Mouse (Mus musculus): Measurements from ENCODE around the gene Lbhd1. TPM values are rescaled to one million over a fixed set of nuclear protein-coding genes. Genes with fewer than 3 reads are reported as not detected.
"Not testable (repeated sequence)": the region's sequence is repeated elsewhere in the genome, so short reads cannot be mapped to it uniquely, and the experiment has no call there.

Gene Lbhd1
- total RNA-seq (2021), result 1 to 10 TPM; 4.4 to 6.7 TPM
- long read RNA-seq, experiment 1, result 0 reads
- long read RNA-seq, experiment 2, result 0 reads

DNA sequence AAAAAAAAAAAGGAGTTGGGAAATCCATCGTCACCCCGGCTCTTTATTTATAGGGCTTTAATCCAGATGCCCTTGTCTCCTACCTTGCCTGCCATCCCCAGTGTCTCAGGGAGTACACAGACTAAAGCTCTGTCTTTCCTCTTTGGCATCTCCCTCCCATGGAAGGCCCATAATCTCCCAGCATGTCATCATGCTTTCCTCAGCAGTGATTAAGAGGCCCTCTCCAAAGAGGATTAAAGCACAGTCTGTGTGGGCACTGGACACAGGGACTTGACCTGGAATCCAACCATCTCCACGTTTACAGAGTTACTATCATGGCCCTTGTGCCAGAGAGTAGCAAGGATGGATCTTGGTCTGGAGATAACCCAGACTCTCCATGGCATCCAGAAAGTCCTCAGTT is at the start of gene Lbhd1, which contains the start of gene Gm49403:
Gene Lbhd1, plus strand, starts transcription at position 117 of the 400 bp plus-strand sequence.
Gene Gm49403, plus strand, starts transcription at position 315 of the 400 bp plus-strand sequence.
- intact Hi-C loops (cut with DNase I; ENCODE audit: low total_unique reads), result no loop called here
- DNase-seq, result no peak

DNA sequence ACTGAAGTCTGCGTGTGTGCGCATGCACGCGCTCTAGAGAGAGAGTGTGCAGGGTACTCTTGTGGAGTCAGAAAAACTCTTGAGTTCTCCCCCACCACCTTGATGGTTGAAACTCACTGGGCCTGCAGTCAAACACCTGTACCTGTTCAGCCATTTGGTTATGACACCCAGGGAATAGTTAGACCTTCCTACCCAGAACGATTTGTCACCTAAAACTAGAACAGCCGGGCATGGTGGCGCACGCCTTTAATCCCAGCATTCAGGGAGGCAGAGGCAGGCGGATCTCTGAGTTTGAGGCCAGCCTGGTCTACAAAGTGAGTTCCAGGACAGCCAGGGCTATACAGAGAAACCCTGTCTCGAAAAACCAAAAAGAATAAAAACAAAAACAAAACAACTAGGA is 47.2 kb upstream of the Lbhd1 start:
- intact Hi-C loops (cut with DNase I; ENCODE audit: low total_unique reads); DNase-seq: not testable (repeated sequence)

DNA sequence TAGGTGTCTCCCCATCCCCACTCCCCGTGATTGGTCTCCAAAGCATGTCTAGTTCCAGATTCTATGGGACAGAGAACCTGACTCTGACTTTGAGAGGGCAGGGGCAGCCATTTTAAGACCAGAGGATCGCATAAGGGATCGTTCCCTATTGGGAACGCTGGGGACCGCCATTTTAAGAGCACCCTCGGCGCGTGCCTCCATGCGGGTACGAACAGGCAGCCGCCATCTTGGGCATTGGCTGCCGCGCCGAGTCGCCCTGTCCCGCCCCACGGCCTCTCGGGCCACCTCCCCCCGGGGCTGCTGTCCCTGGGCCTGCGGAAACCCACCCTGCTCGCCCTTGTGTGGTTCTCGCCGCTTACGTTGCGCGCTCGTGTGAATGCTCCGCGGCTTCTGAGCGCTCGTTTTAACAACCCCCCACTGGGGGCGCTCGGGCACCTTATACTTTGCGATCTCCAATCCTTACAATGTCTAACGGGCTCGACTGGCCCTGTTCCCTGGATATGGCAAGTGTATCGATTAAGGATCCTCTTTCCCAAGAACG is 46.2 kb upstream of the Lbhd1 start, which contains the start of gene Bscl2:
Gene Bscl2, plus strand, starts transcription at position 217 of the 541 bp plus-strand sequence.
- intact Hi-C loops (cut with DNase I; ENCODE audit: low total_unique reads), result no loop called here
- peak; percentile 82 for DNase-seq

DNA sequence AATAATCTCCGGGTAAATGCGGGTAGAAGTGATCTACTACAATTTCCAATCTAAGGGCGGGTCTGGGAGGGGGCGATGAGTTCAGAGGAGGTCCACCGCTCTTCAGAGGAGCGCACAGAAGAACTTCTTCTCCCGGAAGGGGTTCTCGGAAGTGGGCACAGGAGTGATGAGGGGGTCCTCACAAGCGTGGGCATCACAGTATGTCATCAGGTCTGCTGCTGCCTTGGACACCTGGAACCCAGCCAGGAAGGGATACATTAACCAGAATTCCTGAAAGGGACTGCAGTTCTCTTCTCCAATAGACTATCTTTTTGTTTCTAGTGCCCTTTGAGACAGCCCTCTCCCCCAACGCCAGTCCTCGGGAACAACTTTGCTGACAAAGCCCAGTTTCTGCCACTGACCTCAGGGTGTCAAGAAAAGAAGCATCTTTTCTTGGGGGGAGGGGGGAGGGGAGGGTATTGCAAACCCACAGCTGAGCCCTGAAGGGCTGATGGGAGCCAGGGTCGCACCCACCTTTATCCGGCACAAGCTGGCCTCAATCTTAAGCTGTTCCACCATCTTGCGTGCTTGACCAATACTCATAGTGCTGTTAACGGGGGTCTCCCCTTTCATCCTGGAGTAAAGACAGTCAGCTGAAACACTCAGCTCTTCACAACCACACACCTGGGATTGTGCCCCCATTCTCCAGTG is 45.3 kb upstream of the Lbhd1 start:
- DNase-seq, result peak; percentile 38
- intact Hi-C loops (cut with DNase I; ENCODE audit: low total_unique reads), result no loop called here

DNA sequence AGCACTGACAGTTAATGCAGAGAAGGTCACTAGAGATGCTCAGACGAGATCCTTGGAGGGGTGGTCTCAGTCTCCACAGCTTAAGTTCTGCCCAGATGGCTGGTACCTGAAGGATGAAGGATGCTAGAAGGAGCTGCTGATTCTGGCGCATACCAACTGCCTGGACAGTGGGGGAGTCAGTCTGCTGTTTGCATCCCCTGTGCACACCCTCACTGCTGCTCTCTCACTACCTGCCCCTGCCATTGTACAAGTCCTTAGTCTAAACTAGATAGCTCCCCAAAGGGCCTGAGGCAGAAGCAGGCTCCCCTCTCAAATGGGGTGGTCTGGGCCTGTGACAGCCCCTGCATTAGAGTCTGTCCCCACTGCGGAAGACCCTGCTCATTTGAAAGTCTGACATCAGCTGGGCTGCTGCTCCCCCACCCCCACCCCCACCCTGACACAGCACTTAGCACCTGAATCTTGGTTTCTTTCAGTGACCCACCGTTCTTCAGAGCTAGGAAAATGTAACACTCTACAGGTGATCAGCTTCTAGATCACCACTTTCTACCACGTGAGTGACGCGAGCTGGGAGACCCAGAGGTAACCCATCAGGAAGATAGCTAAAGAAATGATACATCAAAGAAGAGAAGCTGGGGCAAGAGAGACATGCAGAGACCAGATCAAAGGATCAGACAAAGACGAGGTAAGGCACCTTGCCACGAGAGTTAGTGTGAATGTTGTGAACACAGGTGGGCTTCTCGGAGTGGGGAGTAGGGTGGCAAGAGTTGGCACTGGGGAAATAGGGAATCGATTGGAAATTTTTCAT is 44.2 kb upstream of the Lbhd1 start, which contains the start of gene Gng3:
Gene Gng3, minus strand, starts transcription at position 92 of the 805 bp plus-strand sequence.
- no peak for DNase-seq
- intact Hi-C loops (cut with DNase I; ENCODE audit: low total_unique reads), result no loop called here

DNA sequence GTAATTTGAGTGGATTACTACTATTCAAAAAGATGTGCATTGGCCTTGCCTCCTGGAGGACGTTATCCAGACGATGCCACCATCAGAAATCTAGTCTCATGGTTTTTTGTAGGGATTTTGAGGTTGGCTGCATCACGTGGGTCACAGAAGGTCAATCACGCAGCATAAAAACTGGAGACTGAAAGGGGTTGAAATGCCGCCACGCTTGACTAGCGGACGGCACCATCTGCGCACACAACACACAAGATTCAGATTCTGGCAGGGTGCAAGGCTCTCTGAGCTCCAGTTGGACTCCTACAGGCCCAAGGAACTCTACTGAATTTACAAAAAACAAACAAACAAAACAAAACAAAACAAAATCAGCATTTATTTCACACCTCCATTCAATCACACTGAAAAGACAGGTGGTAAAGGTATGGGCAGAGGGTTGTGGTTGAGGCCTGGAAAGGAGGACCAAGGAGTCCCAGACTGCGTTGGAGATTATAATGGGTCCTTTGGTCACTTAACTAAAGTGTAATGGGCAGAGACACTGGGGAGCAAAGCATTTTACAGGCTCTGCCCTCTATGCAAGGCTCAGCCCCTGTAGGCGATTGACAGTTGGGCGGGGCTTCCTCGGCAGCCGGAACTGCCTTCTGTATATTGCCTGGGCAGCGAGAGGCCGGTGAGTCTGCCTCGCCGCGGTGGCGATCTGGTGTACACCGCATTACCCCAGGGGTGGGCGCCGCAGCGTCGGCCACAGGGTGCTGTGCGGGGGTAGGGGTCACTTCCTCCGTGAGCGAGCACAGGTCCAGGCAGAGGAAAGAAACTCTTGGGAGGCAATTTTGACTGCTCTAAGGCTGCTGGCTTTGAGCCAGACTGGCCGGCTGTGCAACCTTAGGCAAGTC is 43.4 kb upstream of the Lbhd1 start:
- intact Hi-C loops (cut with DNase I; ENCODE audit: low total_unique reads), result no loop called here
- peak; percentile 76 for DNase-seq

DNA sequence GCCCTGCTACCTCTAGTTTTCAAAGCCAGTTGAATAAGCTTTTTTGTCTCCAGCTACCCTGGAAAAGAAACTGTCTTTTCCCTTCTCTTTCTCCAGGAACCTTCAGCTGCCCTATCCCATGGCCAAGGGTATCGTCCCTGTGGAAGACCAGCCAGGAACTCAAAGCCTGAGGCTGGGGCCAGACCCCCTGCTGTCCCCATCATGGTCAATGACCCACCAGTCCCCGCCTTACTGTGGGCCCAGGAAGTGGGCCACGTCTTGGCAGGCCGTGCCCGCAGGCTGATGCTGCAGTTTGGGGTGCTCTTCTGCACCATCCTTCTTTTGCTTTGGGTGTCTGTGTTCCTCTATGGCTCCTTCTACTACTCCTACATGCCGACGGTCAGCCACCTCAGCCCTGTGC is 42.5 kb upstream of the Lbhd1 start:
- intact Hi-C loops (cut with DNase I; ENCODE audit: low total_unique reads), result no loop called here
- DNase-seq, result no peak

DNA sequence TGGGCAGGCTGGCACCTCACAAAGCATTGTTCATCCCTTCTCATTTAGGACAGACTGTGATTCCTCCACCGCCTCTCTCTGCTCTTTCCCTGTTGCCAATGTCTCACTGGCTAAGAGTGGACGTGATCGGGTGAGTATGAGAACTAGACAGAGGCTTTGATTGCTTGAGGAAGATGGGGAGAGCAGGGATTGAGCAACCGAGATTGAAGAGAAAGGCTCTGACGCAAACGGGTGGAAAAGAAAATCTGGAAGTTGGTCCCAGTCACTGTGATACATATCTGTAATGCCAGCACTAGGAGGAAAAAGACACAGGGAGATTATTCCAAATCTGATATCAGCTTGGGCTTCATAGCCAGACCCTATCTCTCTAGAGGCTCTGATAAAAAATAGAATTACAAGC is 40.6 kb upstream of the Lbhd1 start:
- intact Hi-C loops (cut with DNase I; ENCODE audit: low total_unique reads), result no loop called here
- DNase-seq, result no peak

DNA sequence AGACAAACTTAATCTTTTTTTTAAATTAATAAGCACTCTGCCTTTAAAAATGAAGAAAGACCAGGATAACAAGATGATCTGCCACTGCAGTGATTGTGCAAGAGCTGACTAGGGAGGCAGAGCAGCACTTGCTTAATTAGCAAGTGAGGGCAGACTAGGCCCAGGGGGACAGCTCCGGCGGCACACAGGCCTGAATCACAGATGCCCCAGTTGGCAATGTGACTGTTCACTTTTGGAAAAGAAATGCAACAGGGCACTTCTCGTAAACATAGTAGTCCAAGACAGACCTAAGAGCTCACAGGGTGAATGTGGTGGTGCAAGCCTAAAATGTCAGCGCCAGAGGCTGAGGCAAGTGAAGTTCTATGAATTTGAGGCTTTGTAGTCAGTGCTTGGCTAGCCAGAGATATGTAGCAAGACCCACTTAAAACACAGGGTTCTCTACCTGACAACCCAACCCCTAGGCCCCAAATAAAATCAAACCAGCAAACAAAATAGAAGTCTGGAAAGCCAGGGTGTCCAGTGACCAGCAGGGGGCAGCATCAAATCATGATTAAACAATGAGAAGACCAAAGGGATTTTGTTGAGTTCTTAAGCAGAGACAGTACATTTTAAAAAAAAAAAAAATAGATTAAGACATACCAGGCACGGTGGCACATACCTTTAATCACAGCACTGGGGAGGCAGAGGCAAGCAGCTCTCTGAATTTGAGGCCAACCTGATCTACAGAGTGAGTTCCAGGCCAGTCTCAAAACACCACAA is 39.0 kb upstream of the Lbhd1 start:
- intact Hi-C loops (cut with DNase I; ENCODE audit: low total_unique reads), result loop anchor here (5.0 kb wide), 2 partner anchors 118 to 263 kb away; no protein-coding TSS in a partner anchor
- peak; percentile 76 for DNase-seq

DNA sequence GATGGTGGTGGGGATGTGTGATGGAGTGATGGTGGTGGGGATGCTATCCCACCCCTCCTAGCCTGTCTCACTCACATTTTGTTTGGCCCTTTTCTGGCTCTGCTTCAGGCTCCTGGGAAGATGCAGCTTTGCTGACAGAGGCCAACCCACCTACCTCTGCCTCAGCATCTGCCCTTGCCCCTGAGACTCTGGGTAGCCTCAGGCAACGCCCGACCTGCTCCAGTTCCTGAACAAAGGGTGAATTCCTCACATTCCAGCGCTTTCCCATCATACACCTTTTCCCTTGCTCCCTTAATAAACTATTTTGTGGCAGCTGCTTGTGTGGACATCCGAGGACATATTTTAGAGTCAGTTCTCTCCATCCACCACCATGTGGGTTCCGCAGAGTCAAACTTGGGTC is 35.2 kb upstream of the Lbhd1 start:
- intact Hi-C loops (cut with DNase I; ENCODE audit: low total_unique reads), result loop anchor here (5.0 kb wide), 2 partner anchors 114 to 259 kb away; no protein-coding TSS in a partner anchor
- no peak for DNase-seq

DNA sequence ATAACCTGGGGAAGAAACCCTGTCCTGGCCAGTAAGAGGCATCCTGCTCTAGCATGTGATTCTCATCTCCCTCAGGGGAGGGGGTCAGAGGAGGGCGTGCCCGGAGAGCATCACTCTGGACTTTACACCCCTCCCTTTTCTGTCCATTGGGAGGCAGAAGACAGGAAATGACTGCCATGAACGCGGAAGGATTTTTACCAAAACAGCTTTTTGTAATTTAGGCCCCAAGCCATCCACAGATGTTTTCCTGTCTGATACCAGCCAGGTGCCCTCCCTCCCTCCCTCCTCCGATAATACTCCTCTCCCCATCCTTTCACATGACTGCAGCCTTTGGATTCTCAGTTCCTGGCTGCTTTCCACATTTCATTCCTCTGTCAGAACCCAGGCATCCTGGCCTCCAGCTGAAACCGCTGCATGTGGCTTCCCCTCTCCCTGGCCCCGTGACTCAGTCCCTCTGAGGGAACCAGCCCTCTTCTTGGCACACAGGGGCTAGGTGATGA is 33.1 kb upstream of the Lbhd1 start, which contains the start of gene Lrrn4cl:
Gene Lrrn4cl, plus strand, starts transcription at position 367 of the 500 bp plus-strand sequence.
- intact Hi-C loops (cut with DNase I; ENCODE audit: low total_unique reads), result no loop called here
- DNase-seq, result peak; percentile 71

DNA sequence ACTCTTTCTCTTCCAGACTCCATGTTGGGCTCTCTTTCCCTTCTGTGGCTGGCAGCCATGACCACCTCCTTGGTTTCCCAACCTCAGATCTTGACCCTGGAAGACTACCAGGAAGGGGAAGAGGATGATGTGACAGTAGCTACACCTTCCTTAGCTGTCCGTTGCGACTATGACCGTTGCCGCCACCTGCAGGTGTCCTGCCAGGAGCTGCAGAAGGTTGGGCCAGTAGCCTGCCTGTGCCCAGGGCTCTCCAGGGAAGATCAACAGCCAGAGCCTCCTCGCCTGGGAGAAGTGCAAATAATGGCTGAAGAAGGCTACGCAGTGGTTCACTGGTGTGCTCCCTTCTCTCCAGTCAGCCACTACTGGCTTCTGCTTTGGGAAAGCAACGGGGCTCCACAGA is 31.9 kb upstream of the Lbhd1 start:
- intact Hi-C loops (cut with DNase I; ENCODE audit: low total_unique reads), result no loop called here
- no peak for DNase-seq

DNA sequence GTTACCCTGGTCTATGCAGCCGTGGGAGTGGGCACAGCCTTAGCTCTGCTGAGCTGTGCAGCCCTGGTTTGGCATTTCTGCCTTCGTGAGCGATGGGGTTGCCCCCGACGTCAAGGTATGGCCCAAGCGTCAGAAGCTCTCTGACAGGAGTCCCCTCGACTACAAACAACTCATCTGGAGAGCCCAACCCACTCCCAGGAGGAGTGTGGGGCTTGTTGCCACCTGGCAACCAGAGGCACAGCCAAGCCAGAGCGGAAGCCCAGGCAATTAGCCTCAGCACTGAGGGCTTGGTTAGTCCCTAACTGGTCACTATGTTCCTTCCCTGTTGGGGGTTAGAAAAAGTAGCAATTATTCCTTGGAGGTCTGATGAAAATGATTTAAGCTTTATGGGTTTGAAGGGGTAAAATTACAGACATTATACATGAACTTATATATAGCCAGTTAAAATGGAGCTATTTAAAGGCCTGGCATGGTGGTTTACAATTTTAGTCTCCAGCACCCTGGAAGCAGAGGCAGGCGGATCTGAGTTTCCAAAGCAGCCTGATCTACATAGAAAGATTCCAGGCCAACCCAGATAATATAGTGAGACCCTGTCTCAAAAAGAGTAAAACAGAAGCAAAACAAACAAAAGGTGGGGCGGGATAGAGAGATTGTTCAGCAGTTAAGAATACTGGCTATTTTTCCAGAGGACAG is 31.1 kb upstream of the Lbhd1 start:
- intact Hi-C loops (cut with DNase I; ENCODE audit: low total_unique reads), result no loop called here
- DNase-seq, result peak; percentile 61

DNA sequence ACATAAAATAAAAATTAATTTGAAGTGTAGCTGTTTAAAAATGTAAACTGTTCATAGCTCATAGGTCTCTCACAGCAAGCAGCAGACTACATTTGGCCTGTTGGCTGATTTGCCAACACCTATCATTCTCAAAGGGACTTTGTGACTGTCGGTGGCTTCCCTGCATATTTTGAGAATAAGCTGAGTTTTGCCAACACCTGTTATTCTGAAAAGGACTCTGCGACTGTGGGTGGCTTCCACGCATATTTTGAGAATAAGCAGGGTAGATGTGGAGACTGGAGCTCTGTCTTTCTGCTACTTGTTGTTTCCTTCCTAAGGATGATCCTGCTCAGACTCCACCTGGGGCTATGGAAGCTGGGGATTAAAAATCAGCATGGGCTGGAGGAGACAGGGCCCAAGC is 30.4 kb upstream of the Lbhd1 start:
- intact Hi-C loops (cut with DNase I; ENCODE audit: low total_unique reads), result no loop called here
- DNase-seq, result no peak

DNA sequence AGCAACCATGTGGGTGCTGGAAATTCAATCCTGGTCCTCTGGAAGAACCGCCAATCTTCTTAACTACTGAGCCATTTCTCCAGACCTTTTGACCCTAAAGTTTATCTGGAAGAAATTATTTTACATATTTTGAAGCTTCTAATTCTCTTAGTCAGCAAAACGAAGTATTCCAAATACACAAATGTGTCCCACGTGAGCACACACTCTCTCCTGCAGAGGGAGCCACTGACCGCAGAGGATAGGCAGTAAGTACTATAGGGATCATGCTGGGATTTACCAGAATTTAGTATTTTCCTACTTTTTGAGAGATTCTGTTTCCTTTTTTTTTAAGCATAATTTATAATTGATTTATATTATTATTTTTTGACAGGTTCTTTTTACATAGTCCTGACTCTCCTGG is 25.8 kb upstream of the Lbhd1 start:
- DNase-seq, result peak; percentile 46
- intact Hi-C loops (cut with DNase I; ENCODE audit: low total_unique reads), result no loop called here

DNA sequence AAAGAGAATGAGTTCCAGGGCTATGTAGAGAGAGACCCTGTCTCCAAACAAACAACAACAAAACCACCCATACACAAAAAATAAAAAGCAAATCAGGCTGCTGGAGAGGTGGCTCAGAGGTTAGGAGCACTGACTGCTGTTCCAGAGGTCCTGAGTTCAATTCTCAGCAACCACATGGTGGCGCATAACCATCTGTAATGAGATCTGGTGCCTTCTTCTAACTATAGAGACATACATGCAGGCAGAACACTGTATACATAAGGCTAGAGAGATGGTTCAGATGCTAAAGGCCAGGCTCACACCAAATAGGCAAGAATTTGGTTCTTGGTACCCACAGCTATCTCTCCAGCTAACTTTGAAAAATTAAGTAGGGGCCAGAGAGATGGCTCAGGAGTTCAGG is 24.5 kb upstream of the Lbhd1 start:
- intact Hi-C loops (cut with DNase I; ENCODE audit: low total_unique reads), result no loop called here
- DNase-seq, result no peak

DNA sequence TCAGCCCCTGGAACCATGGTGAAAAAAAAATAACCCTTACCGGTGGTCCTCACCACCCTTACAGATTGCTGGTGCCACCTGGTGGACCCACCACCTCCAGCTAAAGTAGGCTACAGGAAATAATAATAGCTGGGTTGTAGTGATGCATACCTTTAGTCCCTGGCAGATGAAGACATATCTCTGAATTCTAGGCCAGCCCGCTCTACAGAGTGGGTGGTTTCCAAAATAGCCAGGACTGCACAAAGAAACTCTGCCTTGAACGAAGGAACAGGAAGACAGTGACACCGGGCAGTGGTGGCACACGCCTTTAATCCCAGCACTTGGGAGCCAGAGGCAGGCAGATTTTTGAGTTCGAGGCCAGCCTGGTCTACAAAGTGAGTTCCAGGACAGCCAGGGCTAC is 19.3 kb upstream of the Lbhd1 start:
- intact Hi-C loops (cut with DNase I; ENCODE audit: low total_unique reads), result no loop called here
- DNase-seq, result no peak

DNA sequence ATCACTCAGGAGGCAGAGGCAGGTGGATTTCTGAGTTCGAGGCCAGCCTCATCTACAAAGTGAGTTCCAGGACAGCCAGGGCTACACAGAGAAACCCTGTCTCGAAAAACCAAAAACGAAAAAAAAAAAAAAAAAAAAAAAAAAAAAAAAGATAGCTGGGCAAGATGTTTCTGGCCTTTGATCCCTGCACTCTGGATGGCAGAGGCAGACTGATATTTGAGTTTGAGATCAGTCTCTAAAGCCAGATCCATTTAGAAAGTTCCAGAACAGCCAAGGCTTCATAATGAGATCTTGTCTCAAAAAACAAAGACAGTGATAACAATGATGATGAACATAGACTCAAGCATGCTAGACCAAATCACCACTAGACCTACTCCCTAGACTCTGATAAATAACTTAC is 13.2 kb upstream of the Lbhd1 start:
- intact Hi-C loops (cut with DNase I; ENCODE audit: low total_unique reads), result not testable (repeated sequence)

More for the DNA sequence above, 13.2 kb upstream of the Lbhd1 start:
- DNase-seq, result not testable (repeated sequence)

All from gastrocnemius, postnatal 14 days (tissue).